8 mouse cellular contexts compared by ENCODE assay signal in genomic region chr9:37554838-37555748, GRCm38 (mm10). TPM values are rescaled to one million over a fixed set of nuclear protein-coding genes. Genes with fewer than 3 reads are reported as not detected.
DNase-seq lines count a peak whose midpoint lies in the region; TF ChIP-seq lines count a peak whose summit lies in the region.
"Had no signal": no experiment of that assay in that cellular context is flagged by ENCODE, and none has a peak within 500 bp of the region (broad histone marks: within the 10 kb centered on the region; RNA-seq: fewer than 3 reads in every experiment).

Siae (plus strand) TSS chr9:37555698.

- TF ChIP-seq CTCF in cortical plate, adult 2 months (IDR thresholded peaks at IDR 0.05; ENCODE audit: extremely low read depth, insufficient read depth, low read length): no peak

- no peak within 1 kb of the TSS for H3K4me3 ChIP-seq in cortical plate, adult 2 months (ENCODE audit: insufficient read depth, low read length)

- intact Hi-C loops in left cerebral cortex, postnatal 4 days (cut with DNase I): loop anchor here (10.0 kb wide), 2 partner anchors 60 to 380 kb away; partner anchors contain the start of gene Spa17

- peaks cover 10% of the 10 kb centered on the region for H3K4me1 ChIP-seq in cortical plate, adult 2 months (ENCODE audit: control insufficient read depth, insufficient read depth, low read length)

- no peak for TF ChIP-seq POLR2A in cortical plate, adult 2 months (IDR thresholded peaks at IDR 0.05; ENCODE audit: extremely low read depth, insufficient read depth, low read length)

- peak in 1 of 2 experiments; percentile 78 for DNase-seq in left cerebral cortex, adult 18-20 months (ENCODE audit: low spot score in 2 of 2)
- DNase-seq in left cerebral cortex, adult 11 months (ENCODE audit: low spot score): no peak
- DNase-seq in adrenal gland, adult 18-20 months (ENCODE audit: low spot score in 2 of 2): no peak
- no peak for DNase-seq in left cerebral cortex, postnatal 4 days
- no peak for DNase-seq in spleen, postnatal 10 days (ENCODE audit: low spot score in 2 of 2)
- no peak for DNase-seq in cerebellum, adult 9-11 months
- DNase-seq: spleen, adult 18-20 months had no signal

- H3K27ac ChIP-seq in cortical plate, adult 2 months (ENCODE audit: insufficient read depth, low read length): peak within 1 kb of the TSS; percentile 20

RNA-seq across cellular contexts. Expression of gene Siae, which starts in this region (rescaled TPM):
- total RNA-seq in left cerebral cortex, adult 18-20 months (2021): 10 to 100 TPM; 15.2 to 18.6 TPM
- 10 to 100 TPM; 16.2 to 17.7 TPM for total RNA-seq in adrenal gland, adult 18-20 months (2021)
- polyA plus RNA-seq in cortical plate, adult 2 months (2012; rRNA removed): 22.2 and 24.2 TPM in 2 replicates
- 10 to 100 TPM; 10.5 to 11.1 TPM for total RNA-seq in left cerebral cortex, postnatal 4 days (2021)
